Mouse (Mus musculus): ENCODE measurements around the gene Pdlim4.

DNA sequence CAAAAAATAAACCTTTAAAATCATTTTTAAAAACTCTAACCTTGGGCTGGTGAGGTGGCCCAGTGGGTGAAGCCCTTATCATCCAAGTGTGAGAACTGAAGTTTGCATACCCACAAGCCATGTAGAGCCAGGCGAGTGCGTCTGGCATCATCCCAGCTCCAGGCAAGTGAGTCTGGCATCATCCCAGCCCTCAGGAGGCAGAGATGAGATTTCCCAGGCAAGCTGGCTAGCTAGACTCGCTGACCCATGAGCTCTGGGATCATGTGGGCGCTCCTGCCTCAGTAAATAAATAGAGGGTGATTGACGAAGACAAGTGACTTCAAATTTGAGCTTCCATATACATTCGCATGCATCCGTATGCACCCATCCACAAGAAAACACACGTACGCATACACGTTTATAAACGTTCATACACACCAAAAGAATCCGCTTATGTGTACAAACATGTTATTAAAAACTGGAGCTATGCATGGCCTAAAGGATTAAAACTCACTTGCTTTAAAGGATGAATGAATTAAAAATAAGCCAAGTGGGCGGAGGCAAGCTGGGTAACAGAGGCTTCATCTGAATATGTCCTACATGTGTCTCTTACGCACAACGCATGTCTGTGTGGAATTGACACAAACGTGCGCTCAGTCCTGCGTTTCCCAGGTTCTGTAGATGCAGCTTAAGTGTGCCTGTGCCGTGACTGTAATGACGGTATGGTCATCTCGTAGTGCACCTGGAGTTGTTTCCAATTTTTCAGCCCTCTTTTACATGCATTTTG lies 43.3 kb upstream of the Pdlim4 start:
- TF ChIP-seq POLR2A (IDR thresholded peaks at IDR 0.05; ENCODE audit: borderline replicate concordance, extremely low read depth, insufficient read depth, insufficient read length, poor library complexity, severe bottlenecking) (no peak), CTCF (IDR thresholded peaks at IDR 0.05; ENCODE audit: borderline replicate concordance, extremely low read depth, insufficient read depth, insufficient read length) (no peak)

All from brain, embryonic 14.5 days (tissue).